Mouse (Mus musculus): ENCODE results near the gene Gdi1. TPM values are rescaled to one million over a fixed set of nuclear protein-coding genes. Genes with fewer than 3 reads are reported as not detected.
"Not testable (repeated sequence)": the region's sequence is repeated elsewhere in the genome, so short reads cannot be mapped to it uniquely, and the experiment has no call there.

The Gdi1 gene
- polyA plus RNA-seq, 1 experiment: 19.7 TPM

GRCm38 (mm10) chrX:74330166-74330930 is 25.6 kb downstream of the Gdi1 start:
- no peaks in the 10 kb centered on the region for H3K36me3 ChIP-seq (ENCODE audit: control insufficient read depth, insufficient read depth, low read length)
- no peak overlapping the region for H3K4me3 ChIP-seq (ENCODE audit: control insufficient read depth, low read depth, low read length)

GRCm38 (mm10) chrX:74352645-74353466 is 48.1 kb downstream of the Gdi1 start:
- H3K27me3 ChIP-seq (ENCODE audit: control insufficient read depth, insufficient read depth, low read length): no peaks in the 10 kb centered on the region
- TF ChIP-seq CTCF (IDR thresholded peaks at IDR 0.05; ENCODE audit: control insufficient read depth, insufficient read depth, insufficient replicate concordance, low read depth, low read length): no peak
- no peak for TF ChIP-seq POLR2A (IDR thresholded peaks at IDR 0.05; ENCODE audit: control insufficient read depth, low read depth, low read length)
- peaks cover 3% of the 10 kb centered on the region; the same call in 1 of the 2 replicates for H3K4me1 ChIP-seq (ENCODE audit: control insufficient read depth, insufficient read depth, low read length)
- no peaks in the 10 kb centered on the region for H3K36me3 ChIP-seq (ENCODE audit: control insufficient read depth, insufficient read depth, low read length)
- H3K27ac ChIP-seq (ENCODE audit: control insufficient read depth, insufficient read depth, low read depth, low read length): no peak overlapping the region
- H3K4me3 ChIP-seq (ENCODE audit: control insufficient read depth, low read depth, low read length): peak overlapping the region; percentile 79

More at GRCm38 (mm10) chrX:74330166-74330930, 25.6 kb downstream of the Gdi1 start:
- TF ChIP-seq POLR2A (IDR thresholded peaks at IDR 0.05; ENCODE audit: control insufficient read depth, low read depth, low read length) (no peak), CTCF (IDR thresholded peaks at IDR 0.05; ENCODE audit: control insufficient read depth, insufficient read depth, insufficient replicate concordance, low read depth, low read length) (no peak)
- Histone ChIP-seq H3K4me1 (ENCODE audit: control insufficient read depth, insufficient read depth, low read length) (peaks cover 3% of the 10 kb centered on the region; the same call in 1 of the 2 replicates), H3K27me3 (ENCODE audit: control insufficient read depth, insufficient read depth, low read length) (no peaks in the 10 kb centered on the region), H3K27ac (ENCODE audit: control insufficient read depth, insufficient read depth, low read depth, low read length) (no peak overlapping the region)

GRCm38 (mm10) chrX:74353467-74353770 is 48.6 kb downstream of the Gdi1 start, which contains the start of gene Lage3:
Lage3 (minus strand) TSS chrX:74353618.
- Histone ChIP-seq H3K4me3 (ENCODE audit: control insufficient read depth, low read depth, low read length) (peak within 1 kb of the TSS; percentile 79), H3K27me3 (ENCODE audit: control insufficient read depth, insufficient read depth, low read length) (no peaks in the 10 kb centered on the region), H3K4me1 (ENCODE audit: control insufficient read depth, insufficient read depth, low read length) (peaks cover 3% of the 10 kb centered on the region; the same call in 1 of the 2 replicates), H3K27ac (ENCODE audit: control insufficient read depth, insufficient read depth, low read depth, low read length) (no peak within 1 kb of the TSS), H3K36me3 (ENCODE audit: control insufficient read depth, insufficient read depth, low read length) (no peaks in the 10 kb centered on the region)
- TF ChIP-seq POLR2A (IDR thresholded peaks at IDR 0.05; ENCODE audit: control insufficient read depth, low read depth, low read length): peak; percentile 52; the same call in 1 of the 2 replicates
- no peak for TF ChIP-seq CTCF (IDR thresholded peaks at IDR 0.05; ENCODE audit: control insufficient read depth, insufficient read depth, insufficient replicate concordance, low read depth, low read length)

GRCm38 (mm10) chrX:74357069-74357468 is 52.3 kb downstream of the Gdi1 start:
- H3K4me1 ChIP-seq (ENCODE audit: control insufficient read depth, insufficient read depth, low read length); H3K4me3 ChIP-seq (ENCODE audit: control insufficient read depth, low read depth, low read length); H3K36me3 ChIP-seq (ENCODE audit: control insufficient read depth, insufficient read depth, low read length); H3K27ac ChIP-seq (ENCODE audit: control insufficient read depth, insufficient read depth, low read depth, low read length); H3K27me3 ChIP-seq (ENCODE audit: control insufficient read depth, insufficient read depth, low read length): not testable (repeated sequence)

GRCm38 (mm10) chrX:74359171-74359570 is 54.4 kb downstream of the Gdi1 start:
- no peaks in the 10 kb centered on the region for H3K27me3 ChIP-seq (ENCODE audit: control insufficient read depth, insufficient read depth, low read length)
- no peak overlapping the region for H3K27ac ChIP-seq (ENCODE audit: control insufficient read depth, insufficient read depth, low read depth, low read length)
- TF ChIP-seq CTCF (IDR thresholded peaks at IDR 0.05; ENCODE audit: control insufficient read depth, insufficient read depth, insufficient replicate concordance, low read depth, low read length): no peak
- no peak for TF ChIP-seq POLR2A (IDR thresholded peaks at IDR 0.05; ENCODE audit: control insufficient read depth, low read depth, low read length)
- no peaks in the 10 kb centered on the region for H3K36me3 ChIP-seq (ENCODE audit: control insufficient read depth, insufficient read depth, low read length)
- no peak overlapping the region for H3K4me3 ChIP-seq (ENCODE audit: control insufficient read depth, low read depth, low read length)
- H3K4me1 ChIP-seq (ENCODE audit: control insufficient read depth, insufficient read depth, low read length): no peaks in the 10 kb centered on the region

Other genes starting within 250 kb of the Gdi1 start
- not detected in 2 replicates for gene Opn1mw, start 177.5 kb upstream of the Gdi1 start, polyA plus RNA-seq (2012; rRNA removed)
- 0.74 and 0.76 TPM in 2 replicates for gene Mecp2, start 169.6 kb upstream of the Gdi1 start, polyA plus RNA-seq (2012; rRNA removed)
- 1.2 and 1.7 TPM in 2 replicates for gene Tex28, start 137.2 kb upstream of the Gdi1 start, polyA plus RNA-seq (2012; rRNA removed)
- 5.6 and 6.8 TPM in 2 replicates for gene Tktl1, start 127.7 kb upstream of the Gdi1 start, polyA plus RNA-seq (2012; rRNA removed)
- 49.6 and 96.4 TPM in 2 replicates for gene Flna, start 55.2 kb upstream of the Gdi1 start, polyA plus RNA-seq (2012; rRNA removed)
- gene Emd, start 50.3 kb upstream of the Gdi1 start, polyA plus RNA-seq (2012; rRNA removed): 29.9 and 33.6 TPM in 2 replicates
- gene Rpl10, start 34.2 kb upstream of the Gdi1 start, polyA plus RNA-seq (2012; rRNA removed): 85.8 and 143 TPM in 2 replicates
- gene Taz, start 23.1 kb upstream of the Gdi1 start, polyA plus RNA-seq (2012; rRNA removed): 17.4 and 20.0 TPM in 2 replicates
- gene Dnase1l1, start 22.7 kb upstream of the Gdi1 start, polyA plus RNA-seq (2012; rRNA removed): 1.7 and 1.8 TPM in 2 replicates
- 40.3 and 41.6 TPM in 2 replicates for gene Atp6ap1, start 7.9 kb upstream of the Gdi1 start, polyA plus RNA-seq (2012; rRNA removed)
- 1.4 and 1.9 TPM in 2 replicates for gene Fam50a, start 8.0 kb downstream of the Gdi1 start, polyA plus RNA-seq (2012; rRNA removed)
- gene Plxna3, start 24.1 kb downstream of the Gdi1 start, polyA plus RNA-seq (2012; rRNA removed): 1.9 and 2.1 TPM in 2 replicates
- gene Lage3, start 48.6 kb downstream of the Gdi1 start, polyA plus RNA-seq (2012; rRNA removed): 7.0 and 7.3 TPM in 2 replicates
- gene Ubl4a, start 68.2 kb downstream of the Gdi1 start, polyA plus RNA-seq (2012; rRNA removed): 11.5 and 13.2 TPM in 2 replicates
- gene Slc10a3, start 68.4 kb downstream of the Gdi1 start, polyA plus RNA-seq (2012; rRNA removed): 6.2 and 9.0 TPM in 2 replicates
- 5.6 and 6.5 TPM in 2 replicates for gene Fam3a, start 88.3 kb downstream of the Gdi1 start, polyA plus RNA-seq (2012; rRNA removed)
- 2.1 and 2.9 TPM in 2 replicates for gene Ikbkg, start 88.3 kb downstream of the Gdi1 start, polyA plus RNA-seq (2012; rRNA removed)
- gene G6pdx, start 124.2 kb downstream of the Gdi1 start, polyA plus RNA-seq (2012; rRNA removed): 6.9 and 7.7 TPM in 2 replicates
- 26.3 and 26.6 TPM in 2 replicates for gene Gm6880, start 176.4 kb downstream of the Gdi1 start, polyA plus RNA-seq (2012; rRNA removed)

Measured in testis, adult 2 months (tissue).